Mouse (Mus musculus): ENCODE data around the gene Ncoa7. TPM values are rescaled to one million over a fixed set of nuclear protein-coding genes. Genes with fewer than 3 reads are reported as not detected.

The Ncoa7 gene
- polyA plus RNA-seq, 1 experiment: 3.8 TPM

DNA sequence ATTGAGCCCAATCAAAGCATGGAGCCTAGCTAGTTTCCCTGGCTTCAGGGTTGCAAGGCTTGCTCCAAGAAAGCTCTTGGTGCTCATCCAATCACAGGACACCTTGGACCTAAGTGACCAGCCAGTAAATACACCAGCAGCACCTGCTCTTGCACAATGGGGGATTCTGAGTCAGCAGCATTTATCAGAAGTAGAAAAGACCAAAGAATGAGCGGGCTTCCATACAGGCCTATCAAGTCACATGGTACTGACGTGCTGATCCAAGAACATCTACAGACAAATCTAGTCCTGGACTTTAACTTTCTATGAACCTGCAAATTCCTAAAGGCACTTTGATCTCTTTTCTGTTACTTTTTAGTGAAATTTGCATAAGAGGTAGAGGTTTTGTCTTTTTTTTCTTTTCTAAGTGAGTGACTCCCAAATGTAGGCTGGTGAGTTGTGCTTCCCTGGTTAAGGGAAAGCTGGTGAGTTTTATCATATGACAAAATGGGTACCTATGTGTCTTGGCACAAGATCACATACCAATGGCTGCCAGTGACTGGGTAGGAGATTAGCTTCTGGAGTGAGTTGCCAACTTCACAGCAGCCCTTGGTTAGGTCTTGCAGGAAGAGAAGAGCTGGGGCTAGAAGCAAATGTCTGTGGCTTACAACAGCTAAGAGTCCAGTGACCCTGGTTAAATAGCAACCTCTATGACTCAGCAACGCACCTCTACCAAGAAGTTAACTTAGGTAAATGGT is 57.7 kb downstream of the Ncoa7 start:
- peak; percentile 66 for DNase-seq (ENCODE audit: low read depth)

GRCm38 (mm10) chr10:30743275-30743674 is 59.9 kb downstream of the Ncoa7 start:
- DNase-seq (ENCODE audit: low read depth): no peak

DNA sequence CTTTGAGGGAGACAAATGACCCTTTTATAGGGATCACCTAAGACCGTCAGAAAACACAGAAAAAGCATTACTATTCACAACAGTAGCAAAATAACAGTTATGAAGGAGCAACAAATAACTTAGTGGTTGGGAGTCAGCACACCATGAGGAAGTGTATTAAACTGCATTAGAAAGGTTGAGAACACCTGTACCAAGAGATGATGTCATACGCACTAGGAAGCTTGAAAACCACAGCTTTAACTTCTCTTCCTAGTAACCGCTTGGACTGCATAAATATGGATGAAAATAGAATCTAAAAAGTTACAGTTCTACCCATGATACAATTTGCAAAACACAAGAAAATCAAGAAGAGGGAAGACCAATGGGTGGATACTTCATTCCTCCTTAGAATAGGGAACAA is 64.7 kb downstream of the Ncoa7 start:
- DNase-seq (ENCODE audit: low read depth): no peak

GRCm38 (mm10) chr10:30737323-30737722 is 65.8 kb downstream of the Ncoa7 start:
- no peak for DNase-seq (ENCODE audit: low read depth)

GRCm38 (mm10) chr10:30733148-30733785 is 69.9 kb downstream of the Ncoa7 start:
- peak; percentile 78 for DNase-seq (ENCODE audit: low read depth)

DNA sequence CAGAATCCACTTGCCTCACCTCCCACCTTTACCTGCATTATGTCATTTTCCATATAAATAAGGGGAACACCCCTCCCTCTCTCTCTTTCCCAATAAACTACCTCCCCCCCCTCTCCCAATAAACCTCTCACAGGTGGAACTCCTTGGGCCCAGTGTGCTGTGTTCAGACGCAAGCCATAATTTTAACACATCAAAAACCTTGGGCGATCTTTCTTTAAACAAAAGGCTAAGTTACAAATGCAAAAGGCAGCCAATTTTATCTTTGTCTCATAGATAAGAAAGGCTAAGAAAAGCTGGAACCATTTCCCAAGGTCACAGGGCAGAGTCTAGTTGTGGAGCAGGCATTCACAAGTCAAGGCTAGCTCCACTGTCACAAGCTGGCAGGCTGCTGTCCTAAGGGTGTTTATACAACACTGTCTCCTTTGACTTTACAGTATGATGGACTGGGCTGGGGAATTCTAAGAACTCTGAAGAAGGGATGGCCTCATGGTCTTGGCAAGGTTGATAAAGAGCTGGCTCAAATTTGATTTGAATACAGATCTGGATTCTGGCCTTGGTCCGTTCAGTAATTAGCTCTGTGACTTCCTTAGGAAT is 71.7 kb downstream of the Ncoa7 start:
- DNase-seq (ENCODE audit: low read depth): peak; percentile 62

DNA sequence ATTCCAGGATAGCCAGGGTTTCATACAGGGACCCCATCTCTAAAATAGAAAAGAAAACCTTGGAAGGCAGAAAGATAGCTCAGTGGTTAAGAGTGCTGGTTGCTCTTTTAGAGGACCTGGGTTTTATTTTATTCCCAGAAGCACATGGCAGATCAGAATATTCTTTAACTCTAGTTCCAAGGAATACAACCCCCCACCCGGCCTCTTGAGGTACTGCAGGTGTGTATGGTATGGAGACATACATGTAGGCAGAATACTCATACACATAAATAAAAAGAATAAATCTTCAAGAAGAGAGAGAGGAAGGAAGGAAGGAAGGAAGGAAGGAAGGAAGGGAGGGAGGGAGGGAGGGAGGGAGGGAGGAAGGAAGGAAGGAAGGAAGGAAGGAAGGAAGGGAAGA is 72.3 kb downstream of the Ncoa7 start:
- DNase-seq (ENCODE audit: low read depth): no peak

GRCm38 (mm10) chr10:30729157-30730096 is 73.7 kb downstream of the Ncoa7 start:
- no peak for DNase-seq (ENCODE audit: low read depth)

- no peak for DNase-seq (ENCODE audit: low read depth)
Observed at GRCm38 (mm10) chr10:30723014-30723413, 80.1 kb downstream of the Ncoa7 start.

DNA sequence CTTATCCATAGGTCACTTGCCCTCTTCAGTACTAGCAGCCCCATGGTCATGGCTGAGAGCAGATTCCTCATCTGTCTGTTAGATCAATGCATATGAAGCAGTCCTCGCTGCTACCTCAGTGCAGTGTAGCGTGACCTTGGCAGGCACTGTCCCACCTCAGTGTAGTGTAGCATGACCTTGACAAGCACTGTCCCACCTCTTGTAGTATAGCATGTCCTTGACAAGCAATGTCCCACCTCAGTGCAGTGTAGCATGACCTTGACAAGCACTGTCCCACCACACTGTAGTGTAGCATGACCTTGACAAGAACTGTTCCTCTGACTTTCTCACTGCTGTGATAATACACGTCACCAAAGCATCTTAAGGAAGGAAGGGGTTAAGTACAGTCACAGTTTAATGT is 82.6 kb downstream of the Ncoa7 start:
- DNase-seq (ENCODE audit: low read depth): no peak

DNA sequence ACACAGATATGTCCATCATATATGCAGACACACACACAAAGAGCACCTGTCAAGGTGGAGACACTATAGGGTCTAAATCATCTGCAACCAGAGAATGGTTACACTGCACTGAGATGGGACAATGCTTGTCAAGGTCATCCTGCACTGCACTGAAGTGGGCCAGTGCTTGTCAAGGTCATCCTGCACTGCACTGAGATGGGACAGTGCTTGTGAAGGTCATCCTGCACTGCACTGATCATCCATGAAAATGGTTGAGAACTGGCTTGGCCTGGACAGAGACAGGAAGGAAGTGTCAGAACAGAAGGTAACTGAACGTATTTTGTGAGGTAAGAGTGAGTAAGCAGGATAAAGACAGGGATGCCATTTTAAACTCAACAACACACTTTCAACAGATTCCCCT is 83.2 kb downstream of the Ncoa7 start:
- DNase-seq (ENCODE audit: low read depth): no peak

DNA sequence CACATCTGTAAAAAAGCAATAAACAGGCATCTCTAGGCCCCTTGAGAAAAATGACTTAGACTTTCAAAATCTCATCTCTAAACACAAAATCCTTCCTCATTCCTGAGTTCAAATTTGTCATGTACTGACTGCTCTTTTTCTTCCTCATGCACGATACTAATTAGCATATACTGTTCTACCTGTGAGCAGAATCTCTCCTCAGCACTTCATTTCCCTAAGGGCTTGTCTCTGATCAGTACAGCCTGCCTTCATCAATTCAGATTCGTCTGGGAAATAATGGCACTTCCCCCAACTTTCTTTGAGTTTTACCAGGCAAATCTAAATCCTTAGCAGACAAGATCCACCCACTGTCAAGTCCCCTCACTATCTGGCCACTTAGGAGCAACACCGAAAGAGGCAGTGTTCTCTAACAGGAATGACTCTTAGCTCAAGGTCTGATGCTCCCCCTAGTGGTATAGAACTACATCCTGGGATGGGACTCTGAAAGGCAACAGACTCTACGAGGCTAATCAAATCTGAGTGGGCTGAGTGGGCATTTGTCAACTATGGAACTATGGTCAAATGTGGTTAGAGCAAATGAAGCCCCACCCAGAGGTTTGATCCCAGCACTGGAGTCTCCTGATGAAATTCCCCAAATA is 84.3 kb downstream of the Ncoa7 start:
- peak; percentile 26 for DNase-seq (ENCODE audit: low read depth)

- DNase-seq (ENCODE audit: low read depth): no peak
Observed at GRCm38 (mm10) chr10:30716171-30716570, 87.0 kb downstream of the Ncoa7 start.

GRCm38 (mm10) chr10:30712540-30712939 is 90.6 kb downstream of the Ncoa7 start:
- DNase-seq (ENCODE audit: low read depth): no peak

GRCm38 (mm10) chr10:30709846-30710403 is 93.2 kb downstream of the Ncoa7 start:
- DNase-seq (ENCODE audit: low read depth): no peak

DNA sequence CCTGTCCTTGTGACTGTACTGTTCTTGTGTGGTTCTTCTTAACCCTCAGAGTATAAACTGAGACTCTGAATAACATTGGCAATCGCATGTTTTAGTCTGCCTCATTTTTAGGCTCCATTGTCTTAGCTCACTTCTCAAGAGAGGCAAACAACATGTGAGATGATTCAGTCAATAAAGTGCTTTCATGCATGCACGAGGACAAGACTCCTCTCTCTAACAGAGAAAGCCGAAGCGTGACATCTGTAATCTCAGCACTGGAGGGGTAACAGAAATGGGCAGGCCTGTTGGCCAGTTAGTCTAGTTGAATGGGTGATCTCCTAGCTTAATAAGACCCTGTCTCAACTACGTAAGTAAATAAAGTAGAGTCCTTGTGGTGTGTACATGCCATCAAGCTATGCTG is 95.1 kb downstream of the Ncoa7 start:
- DNase-seq (ENCODE audit: low read depth): no peak

DNA sequence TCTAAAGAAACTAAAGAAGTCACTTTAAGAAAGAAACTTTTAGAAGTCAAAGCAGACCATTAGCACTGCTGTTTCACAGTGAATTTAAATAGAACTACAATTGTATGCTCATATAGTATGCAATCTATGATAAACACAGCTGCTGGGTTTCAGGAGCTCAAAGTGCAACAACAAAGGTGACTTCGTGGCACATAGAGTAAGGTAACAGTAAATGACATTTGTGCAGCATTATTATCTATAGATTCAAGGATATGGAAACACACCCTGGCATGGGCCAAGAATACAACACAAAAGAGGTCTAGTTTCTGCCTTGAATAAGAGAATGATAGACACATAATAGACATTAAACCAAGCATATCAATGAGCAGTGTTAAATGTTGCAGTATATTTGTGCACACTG is 100.5 kb downstream of the Ncoa7 start:
- DNase-seq (ENCODE audit: low read depth): no peak

GRCm38 (mm10) chr10:30686862-30687261 is 116.3 kb downstream of the Ncoa7 start:
- DNase-seq (ENCODE audit: low read depth): no peak

DNA sequence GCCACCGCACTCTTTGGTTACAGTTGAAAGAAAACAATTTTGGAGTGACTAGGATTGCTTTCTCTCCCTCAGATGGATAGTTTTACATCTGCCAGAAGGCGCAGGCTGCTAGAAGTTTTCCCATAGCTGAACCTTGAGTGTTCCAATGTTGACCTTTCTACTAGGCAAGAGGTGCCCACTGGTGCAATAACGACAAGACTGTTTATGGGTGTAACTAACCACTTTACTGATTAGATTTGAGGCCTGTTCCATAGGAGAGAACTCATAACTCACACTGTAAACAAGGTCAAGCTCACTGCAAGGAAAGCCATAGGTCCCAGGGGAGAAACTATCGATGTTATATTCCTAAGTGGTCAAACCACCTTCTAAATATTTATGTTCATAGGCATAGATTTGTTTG is 119.7 kb downstream of the Ncoa7 start:
- no peak for DNase-seq (ENCODE audit: low read depth)

- DNase-seq (ENCODE audit: low read depth): no peak
Observed at GRCm38 (mm10) chr10:30679756-30680155, 123.4 kb downstream of the Ncoa7 start.

DNA sequence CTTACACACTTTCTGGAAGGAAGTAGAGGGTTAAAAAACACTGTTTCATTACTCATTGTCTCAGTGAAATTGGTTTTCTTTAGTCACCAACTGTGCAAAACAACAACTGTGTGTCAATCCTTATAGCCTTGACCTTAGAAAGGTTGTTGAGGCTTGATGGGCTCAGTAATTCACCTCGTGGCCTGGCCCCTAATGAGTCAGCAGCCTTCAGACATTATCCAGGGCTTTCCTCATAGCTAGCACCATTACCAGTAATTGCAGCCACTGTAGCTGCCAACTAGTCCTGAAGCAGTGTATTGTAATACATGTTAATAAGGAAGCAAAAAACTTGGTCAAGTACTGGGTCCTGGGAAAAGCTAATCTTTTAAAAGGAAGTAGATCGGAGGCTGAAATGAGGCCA is 125.1 kb downstream of the Ncoa7 start:
- DNase-seq (ENCODE audit: low read depth): peak; percentile 34
